Mouse (Mus musculus) ovary, adult 18-20 months (tissue): ENCODE data around the gene Parp14.

ENCODE experiments used
- DNase-seq: peaks from one replicate; pipeline ENCODE4 v3.0.0; 2022; ENCODE audit warnings: low spot score, mixed read lengths

The Parp14 gene

DNA sequence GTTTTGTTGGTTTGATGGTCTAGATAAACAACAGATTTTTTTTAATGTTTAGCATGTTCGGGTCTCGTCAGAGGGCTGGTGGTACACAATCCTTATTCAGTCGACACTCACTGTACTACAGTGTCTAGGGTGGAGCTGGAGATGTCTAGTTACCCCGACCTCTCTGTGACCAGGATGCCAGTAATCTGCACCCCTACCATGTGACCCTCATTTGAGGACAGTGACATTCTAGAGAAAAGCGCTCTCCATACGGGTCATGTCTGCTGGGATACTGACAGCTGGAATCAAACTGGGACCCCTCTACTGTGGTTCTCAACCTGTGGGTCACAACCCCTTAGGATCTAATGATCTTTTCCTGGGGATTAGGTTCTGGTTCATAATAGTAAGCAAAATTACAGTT is 1.7 kb downstream of the Parp14 start:
- DNase-seq, result no peak

DNA sequence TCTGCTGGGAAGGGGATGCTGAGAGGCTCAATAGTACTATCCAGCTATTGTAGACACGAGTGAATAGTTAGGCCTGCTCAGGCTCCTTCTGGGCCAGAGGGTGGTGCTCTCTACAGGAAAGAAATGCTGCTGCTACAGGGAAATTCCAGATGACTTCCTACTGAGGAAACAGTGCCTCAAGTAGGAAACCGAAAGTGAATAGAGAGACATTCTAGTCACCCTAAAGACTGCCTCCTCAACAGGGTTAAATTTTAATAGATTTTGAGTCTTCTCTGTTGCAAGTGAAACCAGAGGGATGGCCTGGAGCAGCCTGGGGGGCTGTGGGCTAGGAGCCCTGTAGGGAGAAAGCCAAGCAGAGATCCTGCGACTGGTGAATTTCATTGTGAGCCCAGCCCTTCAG is 2.2 kb downstream of the Parp14 start:
- DNase-seq, result no peak

DNA sequence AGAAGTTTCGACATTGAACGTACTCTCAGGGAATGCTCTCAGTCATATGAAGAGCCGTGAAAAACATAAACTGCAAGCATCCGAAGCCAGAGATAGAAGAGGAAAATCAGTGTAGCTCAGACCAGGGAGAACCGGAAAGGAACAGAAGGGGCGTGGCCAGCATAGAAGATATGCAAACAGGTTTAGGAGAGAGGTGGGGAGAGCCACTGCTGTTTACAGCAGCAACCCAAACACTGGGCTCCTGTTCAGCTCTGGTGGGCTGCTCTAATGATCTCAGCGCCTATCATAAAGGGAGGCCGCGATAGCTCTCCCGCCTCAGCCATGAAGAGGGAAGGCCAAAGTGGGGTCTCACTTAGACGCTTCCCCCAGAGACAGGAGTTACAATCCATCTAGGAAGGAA is 3.6 kb downstream of the Parp14 start:
- no peak for DNase-seq

DNA sequence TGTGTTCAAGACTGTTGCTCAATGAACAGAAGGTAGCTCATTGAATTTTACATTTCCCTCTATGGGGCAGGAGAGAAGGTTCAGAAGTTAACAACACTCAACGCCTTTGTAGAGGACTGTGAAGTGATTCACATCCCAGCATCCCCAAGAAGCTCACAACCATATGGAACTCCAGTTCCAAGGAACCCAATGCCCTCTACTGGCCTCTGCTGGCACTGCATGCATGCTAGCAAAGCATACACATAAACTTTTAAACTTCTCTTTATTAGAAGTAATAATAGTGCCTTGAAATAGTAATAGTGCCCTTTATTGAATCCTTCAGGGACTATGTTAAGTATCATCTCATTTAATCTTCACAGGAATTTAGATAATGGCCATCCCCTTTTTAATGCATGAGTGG is 9.3 kb downstream of the Parp14 start:
- no peak for DNase-seq

DNA sequence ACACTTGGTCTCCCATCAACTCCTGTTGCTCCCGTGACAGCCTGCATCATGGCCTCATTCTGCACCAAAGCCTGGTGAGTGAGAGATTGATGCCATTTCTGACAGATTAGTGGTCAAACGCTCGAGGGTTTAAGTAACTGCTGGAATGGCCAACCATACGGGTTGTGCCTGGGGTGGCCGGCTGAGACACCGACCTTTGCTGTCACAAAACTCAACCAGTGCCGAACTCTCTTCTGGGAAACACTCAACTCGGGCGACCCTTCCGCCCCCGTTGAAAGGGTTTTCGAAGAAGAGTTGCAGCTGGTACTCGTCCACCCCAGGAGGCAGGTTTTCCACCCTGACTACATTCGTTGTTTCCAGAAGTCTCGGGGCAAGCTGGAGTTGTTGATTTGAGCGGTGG is 11.1 kb downstream of the Parp14 start:
- DNase-seq, result no peak

DNA sequence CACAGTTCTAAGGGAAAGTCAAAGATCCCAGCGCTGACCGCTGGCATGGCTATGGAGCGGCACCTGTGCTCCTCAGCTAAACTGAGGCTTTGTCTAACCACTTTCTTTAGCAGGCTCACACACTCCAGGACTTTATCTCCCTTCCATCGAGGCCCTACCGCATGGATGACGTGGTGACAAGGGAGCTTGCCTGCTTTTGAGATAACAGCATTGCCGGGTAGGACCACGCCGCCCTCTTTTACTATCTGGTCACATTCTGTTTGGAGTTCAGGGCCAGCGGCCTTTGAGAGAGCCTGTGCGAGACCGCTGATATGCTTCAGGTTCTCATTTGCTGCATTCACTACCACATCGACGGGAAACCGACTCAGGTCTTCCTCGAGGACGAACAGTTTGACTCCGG is 14.6 kb downstream of the Parp14 start:
- no peak for DNase-seq

DNA sequence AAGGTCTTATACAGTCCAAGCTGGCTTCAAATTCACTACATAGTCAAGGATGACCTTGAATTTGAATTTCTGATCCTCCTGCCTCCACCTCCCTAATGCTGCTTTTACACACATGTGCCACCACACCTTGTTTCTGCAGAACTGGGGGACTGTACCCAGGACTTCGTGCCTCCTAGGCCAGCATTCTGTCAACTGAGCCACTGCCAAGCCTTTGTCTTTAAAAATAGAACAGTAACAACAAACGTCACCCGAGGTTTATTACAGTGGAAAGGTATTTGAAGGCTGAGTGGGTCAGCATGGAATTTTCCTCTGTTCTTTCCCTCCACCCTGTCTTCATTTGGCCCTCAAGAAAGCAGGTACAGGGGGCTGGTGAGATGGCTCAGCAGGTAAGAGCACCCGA is 15.5 kb downstream of the Parp14 start:
- no peak for DNase-seq

GRCm38 (mm10) chr16:35847138-35847537 is 24.2 kb downstream of the Parp14 start:
- DNase-seq, result no peak

GRCm38 (mm10) chr16:35839680-35840079 is 31.7 kb downstream of the Parp14 start:
- no peak for DNase-seq

- no peak for DNase-seq
These were observed 36.7 kb downstream of the Parp14 start for GRCm38 (mm10) chr16:35834653-35835052.

GRCm38 (mm10) chr16:35832926-35833325 is 38.4 kb downstream of the Parp14 start:
- DNase-seq, result no peak

DNA sequence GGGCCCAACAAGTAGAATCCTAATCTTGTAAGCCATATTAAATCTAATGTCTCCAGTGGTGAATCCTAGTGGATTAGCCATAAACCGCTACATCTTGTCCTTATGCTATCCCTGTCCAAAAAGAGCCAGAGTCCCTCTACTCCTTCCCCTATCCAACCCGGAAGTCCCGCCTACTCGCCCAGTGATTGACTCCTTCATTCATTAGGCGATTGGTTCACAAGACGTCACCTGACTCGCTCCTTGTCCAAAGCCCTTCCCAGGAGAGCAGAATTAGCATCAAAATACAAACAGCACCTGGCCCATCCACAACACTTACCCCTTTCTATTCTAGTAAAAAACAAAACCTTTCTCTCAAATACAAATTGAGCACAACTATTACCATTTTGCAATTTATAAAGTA is 41.3 kb downstream of the Parp14 start:
- DNase-seq, result no peak

- peak; percentile 54 for DNase-seq
These were observed 53.9 kb downstream of the Parp14 start for GRCm38 (mm10) chr16:35817255-35818089.

DNA sequence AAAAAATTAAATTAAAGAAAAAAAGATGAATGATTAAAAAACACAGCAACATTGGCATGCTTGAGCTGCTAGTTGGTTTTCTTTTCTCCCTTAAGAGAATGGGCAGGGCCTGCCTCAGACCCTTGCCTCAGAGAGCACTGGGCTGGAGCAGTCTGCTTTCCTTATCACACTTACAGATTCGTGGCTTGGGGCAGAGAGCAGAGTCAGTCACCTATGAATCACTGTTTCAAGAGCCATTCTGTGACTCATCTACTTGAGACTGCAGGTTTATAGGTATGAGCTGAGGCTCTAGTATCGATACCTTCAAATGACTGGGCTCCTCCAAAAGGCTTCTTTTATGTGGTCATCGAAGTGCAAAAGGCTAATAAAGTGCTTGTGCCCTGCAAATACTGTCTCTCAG is 58.2 kb downstream of the Parp14 start:
- no peak for DNase-seq

GRCm38 (mm10) chr16:35808838-35809237 is 62.5 kb downstream of the Parp14 start:
- DNase-seq, result no peak

DNA sequence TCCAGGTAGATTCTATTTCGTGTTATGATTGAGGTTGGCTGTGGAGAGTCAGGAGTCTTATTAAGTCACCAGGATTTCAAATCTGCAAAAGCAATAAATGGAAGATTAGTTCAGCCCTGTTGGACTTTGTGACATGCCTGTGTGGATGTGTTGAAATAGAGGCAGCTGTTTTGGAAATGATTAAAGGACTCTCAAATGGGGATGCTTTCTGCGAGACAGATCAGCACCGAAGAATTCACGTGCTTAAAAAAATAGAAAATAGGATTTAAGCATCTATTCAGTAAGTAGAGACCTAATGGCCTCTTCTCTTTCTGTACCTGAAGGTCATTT is 63.7 kb downstream of the Parp14 start:
- DNase-seq, result no peak

- no peak for DNase-seq
These were observed 64.2 kb downstream of the Parp14 start for GRCm38 (mm10) chr16:35806973-35807662.

DNA sequence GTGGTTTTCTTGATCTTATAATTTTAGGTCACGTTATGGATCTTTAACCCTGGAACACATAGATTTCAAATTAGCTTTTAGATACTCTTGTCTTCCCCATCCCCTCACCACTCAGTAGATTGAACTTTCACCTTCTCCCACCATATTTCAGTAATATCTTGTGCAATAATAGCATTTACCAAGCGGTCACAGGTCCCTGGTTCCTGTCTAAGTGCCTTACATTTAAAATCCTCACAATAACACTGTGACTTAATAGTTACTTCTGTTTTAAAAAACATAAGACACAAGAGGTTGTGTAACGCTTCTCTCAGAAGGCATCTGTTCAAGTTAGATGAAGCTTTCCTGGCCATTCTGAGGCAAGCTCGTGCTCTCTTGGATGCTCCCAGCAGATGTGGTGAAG is 67.6 kb downstream of the Parp14 start:
- no peak for DNase-seq

DNA sequence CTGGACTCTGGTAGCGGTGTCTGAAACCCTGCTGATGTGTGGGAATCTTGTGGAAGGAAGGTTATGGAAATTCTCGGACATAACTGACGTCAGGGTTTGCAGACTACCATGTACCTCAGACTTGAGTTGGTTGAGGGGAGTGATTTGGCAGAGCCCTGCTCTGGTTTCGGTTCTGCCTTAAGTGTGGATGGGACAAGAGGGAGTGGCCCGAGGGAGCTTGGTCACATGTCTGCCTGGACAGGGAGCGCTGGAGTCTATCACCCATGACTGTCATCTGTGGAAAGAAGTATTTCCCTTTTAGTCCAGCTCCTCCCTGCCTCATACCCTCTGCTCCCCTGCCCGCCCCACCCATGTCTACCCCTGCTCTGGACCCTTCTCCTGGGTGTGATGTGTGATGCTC is 69.2 kb downstream of the Parp14 start:
- no peak for DNase-seq

GRCm38 (mm10) chr16:35791962-35792521 is 79.3 kb downstream of the Parp14 start:
- no peak for DNase-seq

GRCm38 (mm10) chr16:35788330-35788729 is 83.0 kb downstream of the Parp14 start:
- DNase-seq, result no peak

GRCm38 (mm10) chr16:35787568-35788189 is 83.7 kb downstream of the Parp14 start:
- no peak for DNase-seq

DNA sequence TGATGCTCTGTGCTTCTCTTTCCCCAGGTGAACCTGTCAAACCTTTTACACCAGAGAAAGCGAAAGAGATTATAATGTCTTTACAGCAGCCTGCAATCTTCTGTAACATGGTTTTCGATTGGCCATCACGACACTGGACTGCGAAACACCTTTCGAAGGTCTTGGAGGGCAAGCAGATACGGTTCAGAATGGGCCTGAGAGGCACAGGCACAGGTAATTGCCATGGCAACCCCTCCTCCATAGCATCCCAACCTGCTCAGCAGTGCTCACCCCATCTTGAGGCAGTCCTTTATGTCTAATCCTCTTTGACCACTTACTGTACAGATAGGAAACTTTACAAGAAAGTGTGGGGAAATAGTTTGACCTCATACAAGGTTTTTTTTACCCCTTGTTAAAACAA is 84.2 kb downstream of the Parp14 start:
- DNase-seq, result no peak
